Mouse (Mus musculus) lung, adult 18-20 months (tissue): Measurements from ENCODE around the gene Espl1.
A peak's percentile ranks its signal among the peaks of the same experiment; 100 is the strongest.

Source experiments
- DNase-seq, 2 experiments: peaks; one replicate each; pipeline ENCODE4 v3.0.0; 2022; ENCODE audit warnings: mixed read lengths in 2 of 2

Gene Espl1

GRCm38 (mm10) chr15:102336946-102337345, 40.9 kb downstream of the Espl1 start:
- DNase-seq = no peak

- DNase-seq = no peak
These were observed 43.5 kb downstream of the Espl1 start for GRCm38 (mm10) chr15:102339612-102340011.

GRCm38 (mm10) chr15:102341580-102341979, 45.5 kb downstream of the Espl1 start:
- DNase-seq = peak; percentile 41 to 57

GRCm38 (mm10) chr15:102344490-102344889, 48.4 kb downstream of the Espl1 start:
- DNase-seq = no peak

GRCm38 (mm10) chr15:102346444-102346843, 50.4 kb downstream of the Espl1 start:
- DNase-seq = peak in 1 of 2 experiments; percentile 23

- peak; percentile 94 to 95 for DNase-seq
These were observed 54.3 kb downstream of the Espl1 start, which contains the start of gene Aaas for GRCm38 (mm10) chr15:102350138-102350941. Aaas (minus strand) TSS chr15:102350771.

- DNase-seq = no peak
These were observed 54.9 kb downstream of the Espl1 start for GRCm38 (mm10) chr15:102350942-102351291.

- no peak for DNase-seq
These were observed 56.1 kb downstream of the Espl1 start for GRCm38 (mm10) chr15:102352177-102352576.

GRCm38 (mm10) chr15:102353986-102354385, 57.9 kb downstream of the Espl1 start:
- DNase-seq = no peak

- peak in 1 of 2 experiments; percentile 10 for DNase-seq
These were observed 59.2 kb downstream of the Espl1 start for GRCm38 (mm10) chr15:102355134-102355870.

GRCm38 (mm10) chr15:102355871-102356441, 59.9 kb downstream of the Espl1 start:
- DNase-seq = no peak

GRCm38 (mm10) chr15:102356501-102357325, 60.6 kb downstream of the Espl1 start:
- DNase-seq = no peak

- DNase-seq = no peak
These were observed 62.1 kb downstream of the Espl1 start for GRCm38 (mm10) chr15:102358126-102358525.

GRCm38 (mm10) chr15:102358834-102359233, 62.8 kb downstream of the Espl1 start:
- no peak for DNase-seq

GRCm38 (mm10) chr15:102362648-102363047, 66.6 kb downstream of the Espl1 start:
- DNase-seq = no peak

- DNase-seq = no peak
These were observed 68.6 kb downstream of the Espl1 start for GRCm38 (mm10) chr15:102364678-102365077.

- DNase-seq = no peak
These were observed 70.2 kb downstream of the Espl1 start for GRCm38 (mm10) chr15:102366238-102366637.

- no peak for DNase-seq
These were observed 70.8 kb downstream of the Espl1 start, which contains the start of gene Sp7 for GRCm38 (mm10) chr15:102366733-102367344. Sp7 (minus strand) TSS chr15:102367182.

GRCm38 (mm10) chr15:102369972-102370371, 73.9 kb downstream of the Espl1 start:
- DNase-seq = no peak

- DNase-seq = no peak
These were observed 74.7 kb downstream of the Espl1 start for GRCm38 (mm10) chr15:102370727-102371126.
